Mouse (Mus musculus): ENCODE results near the gene Iffo2. TPM values are rescaled to one million over a fixed set of nuclear protein-coding genes. Genes with fewer than 3 reads are reported as not detected.

The Iffo2 gene
- total and polyA plus RNA-seq, 3 experiments = 1.3 to 2.7 TPM; not detected in 1

GRCm38 (mm10) chr4:139640775-139641174 is 110.4 kb downstream of the Iffo2 start:
- H3K9ac ChIP-seq (ENCODE audit: control insufficient read depth, low read depth, low read length, poor library complexity, severe bottlenecking) = no peak overlapping the region

GRCm38 (mm10) chr4:139641829-139642425 is 111.6 kb downstream of the Iffo2 start:
- TF ChIP-seq MYC (IDR thresholded peaks at IDR 0.05; ENCODE audit: low read depth, low read length) (no peak), KAT2A (conservative IDR thresholded peaks at IDR 0.05; ENCODE audit: low read depth, low read length) (no peak)
- H3K27ac ChIP-seq (ENCODE audit: control insufficient read depth, low read depth, low read length) = no peak overlapping the region
- no peaks in the 10 kb centered on the region for H3K9me3 ChIP-seq (replicated peaks; ENCODE audit: insufficient read depth, low read length)
- peaks cover 0 to 4% of the 10 kb centered on the region in 2 experiments; a peak in 1 of 4 replicates for H3K4me1 ChIP-seq (ENCODE audit: control insufficient read depth in 1 of 2, insufficient read depth in 2 of 2, low read length in 2 of 2)
- H3K4me3 ChIP-seq (ENCODE audit: control insufficient read depth in 1 of 2, insufficient read depth in 1 of 2, low read depth in 2 of 2, low read length in 2 of 2) = no peak overlapping the region
- H3K27me3 ChIP-seq (ENCODE audit: control insufficient read depth in 1 of 2, insufficient read depth in 2 of 2, low read length in 2 of 2) = no peaks in the 10 kb centered on the region
- H3K9ac ChIP-seq (ENCODE audit: control insufficient read depth, low read depth, low read length, poor library complexity, severe bottlenecking) = no peak overlapping the region
- DNase-seq (ENCODE audit: low read depth, low spot score) = no peak
- H3K79me2 ChIP-seq (ENCODE audit: control insufficient read depth, insufficient read depth, low read length, poor library complexity) = no peaks in the 10 kb centered on the region
- no peaks in the 10 kb centered on the region; a peak in 1 of 4 replicates for H3K36me3 ChIP-seq (ENCODE audit: control insufficient read depth in 1 of 2, insufficient read depth in 2 of 2, low read length in 2 of 2)

More at GRCm38 (mm10) chr4:139640775-139641174, 110.4 kb downstream of the Iffo2 start:
- Histone ChIP-seq H3K27me3 (ENCODE audit: control insufficient read depth in 1 of 2, insufficient read depth in 2 of 2, low read length in 2 of 2) (no peaks in the 10 kb centered on the region), H3K36me3 (ENCODE audit: control insufficient read depth in 1 of 2, insufficient read depth in 2 of 2, low read length in 2 of 2) (no peaks in the 10 kb centered on the region; a peak in 1 of 4 replicates), H3K27ac (ENCODE audit: control insufficient read depth, low read depth, low read length) (no peak overlapping the region), H3K79me2 (ENCODE audit: control insufficient read depth, insufficient read depth, low read length, poor library complexity) (no peaks in the 10 kb centered on the region), H3K4me1 (ENCODE audit: control insufficient read depth in 1 of 2, insufficient read depth in 2 of 2, low read length in 2 of 2) (peaks cover 0 to 4% of the 10 kb centered on the region in 2 experiments; a peak in 1 of 4 replicates), H3K9me3 (replicated peaks; ENCODE audit: insufficient read depth, low read length) (no peaks in the 10 kb centered on the region), H3K4me3 (ENCODE audit: control insufficient read depth in 1 of 2, insufficient read depth in 1 of 2, low read depth in 2 of 2, low read length in 2 of 2) (no peak overlapping the region)
- DNase-seq (ENCODE audit: low read depth, low spot score) = peak; percentile 38
- TF ChIP-seq MEF2A (IDR thresholded peaks at IDR 0.05; ENCODE audit: extremely low read depth, insufficient replicate concordance, low read depth, low read length, poor library complexity, severe bottlenecking) (no peak), NELFE (IDR thresholded peaks at IDR 0.05; ENCODE audit: low read depth, low read length) (no peak), BHLHE40 (IDR thresholded peaks at IDR 0.05; ENCODE audit: borderline replicate concordance, low read depth, low read length) (no peak), CHD1 (IDR thresholded peaks at IDR 0.05; ENCODE audit: low read depth, low read length) (no peak), RAD21 (IDR thresholded peaks at IDR 0.05; ENCODE audit: low read depth, low read length) (no peak), RCOR1 (IDR thresholded peaks at IDR 0.05; ENCODE audit: low read depth, low read length) (no peak), MAX (IDR thresholded peaks at IDR 0.05; ENCODE audit: low read length) (no peak), HCFC1 (IDR thresholded peaks at IDR 0.05; ENCODE audit: low read depth, low read length) (no peak), MYB (IDR thresholded peaks at IDR 0.05; ENCODE audit: low read depth, low read length) (no peak), KAT2A (conservative IDR thresholded peaks at IDR 0.05; ENCODE audit: low read depth, low read length) (no peak), ELF1 (IDR thresholded peaks at IDR 0.05; ENCODE audit: low read depth, low read length) (no peak), EP300 (IDR thresholded peaks at IDR 0.05; ENCODE audit: low read depth in 1 of 2, low read length in 2 of 2) (no peak), TBP (IDR thresholded peaks at IDR 0.05; ENCODE audit: low read depth, low read length) (no peak), USF1 (IDR thresholded peaks at IDR 0.05; ENCODE audit: low read depth, low read length) (no peak), JUND (IDR thresholded peaks at IDR 0.05; ENCODE audit: low read depth, low read length) (no peak), ETS1 (IDR thresholded peaks at IDR 0.05; ENCODE audit: low read depth, low read length) (no peak), GATA1 (IDR thresholded peaks at IDR 0.05; ENCODE audit: low read depth, low read length) (no peak)
